Mouse (Mus musculus): ENCODE data around the gene Vezt.

Gene Vezt

DNA sequence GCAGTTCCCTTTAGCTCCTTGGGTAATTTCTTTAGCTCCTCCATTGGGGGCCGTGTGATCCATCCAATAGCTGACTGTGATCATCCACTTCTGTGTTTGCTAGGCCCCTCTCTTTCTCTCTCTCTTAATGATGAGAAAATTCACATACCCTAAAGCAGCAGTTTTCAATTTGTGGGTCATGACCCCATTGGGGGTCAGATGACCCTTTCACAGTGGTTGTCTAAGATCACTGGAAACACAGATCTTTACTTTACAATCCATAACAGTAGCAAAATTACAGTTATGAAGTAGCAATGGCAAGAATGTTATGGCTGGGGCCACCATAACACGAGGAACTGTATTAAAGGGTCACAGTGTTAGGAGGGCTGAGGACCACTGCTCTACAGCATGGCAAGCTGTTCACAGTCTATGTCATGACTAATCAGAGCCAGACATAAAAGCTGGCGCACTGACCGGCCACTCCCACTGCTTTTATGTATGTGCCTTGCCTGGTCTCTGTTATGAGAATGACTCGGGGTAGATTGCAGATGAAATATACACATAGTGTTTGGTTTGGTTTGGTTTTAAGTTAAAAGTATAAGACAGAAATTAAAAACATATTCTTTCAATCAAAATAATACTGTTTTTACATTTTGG, 125.7 kb downstream of the Vezt start:
- no peak for DNase-seq

DNA sequence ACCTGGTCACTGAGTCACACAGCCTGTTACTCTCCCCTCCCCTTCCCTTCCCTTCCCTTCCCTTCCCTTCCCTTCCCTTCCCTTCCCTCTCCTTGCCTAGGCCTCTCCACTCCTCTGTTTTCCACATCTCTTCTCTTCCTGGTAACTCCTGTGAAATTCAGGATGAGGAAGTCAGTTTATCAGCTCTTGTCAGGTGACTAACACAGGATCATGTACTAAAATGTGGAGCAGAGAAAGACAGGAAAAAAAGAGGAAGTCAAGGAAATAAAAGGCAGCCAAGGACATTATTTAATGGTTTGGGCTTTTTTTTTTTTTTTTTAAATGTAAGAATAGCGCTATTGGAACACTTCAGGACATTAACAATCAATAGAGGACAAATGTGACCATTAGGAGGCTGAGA, 126.6 kb downstream of the Vezt start:
- DNase-seq, result no peak

DNA sequence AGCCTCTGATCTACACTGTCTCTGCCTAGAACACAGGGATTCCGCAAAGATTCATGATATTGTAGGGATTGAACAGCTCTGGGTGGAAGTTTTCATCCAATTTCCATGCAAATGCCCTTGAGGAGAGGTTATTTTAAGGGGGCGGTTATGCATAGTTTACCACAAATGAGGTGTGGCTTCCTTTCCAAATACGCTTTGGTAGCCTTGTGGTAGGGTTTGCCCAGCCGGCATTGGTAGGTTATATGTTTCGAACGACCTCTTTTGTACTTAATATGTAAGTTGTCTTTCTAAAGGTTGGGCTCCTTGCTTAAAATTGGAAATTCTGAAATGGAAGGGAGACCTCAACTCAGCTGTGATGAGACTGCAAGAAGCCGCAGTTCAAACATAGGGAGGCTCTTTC, 127.1 kb downstream of the Vezt start:
- no peak for DNase-seq

DNA sequence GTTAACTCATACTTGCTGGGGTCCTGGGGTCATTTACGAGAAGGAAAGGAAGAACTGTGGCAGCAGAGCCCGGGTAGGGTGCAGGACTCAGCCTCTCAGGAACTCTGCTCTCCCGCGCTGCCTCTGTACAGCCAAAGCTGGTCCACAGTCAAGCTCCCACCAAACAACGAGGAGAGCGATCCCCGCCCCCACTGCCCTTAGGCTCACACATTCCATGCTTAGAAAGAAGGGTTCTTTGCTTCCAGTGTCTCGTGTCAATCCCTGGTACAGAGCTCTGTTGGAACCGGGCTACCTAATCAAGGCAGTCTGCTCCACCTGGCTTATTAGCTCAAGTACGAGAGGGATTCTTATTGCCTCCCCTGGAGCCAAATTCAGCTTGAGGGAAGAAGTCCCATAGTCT, 128.2 kb downstream of the Vezt start:
- peak; percentile 30 for DNase-seq

DNA sequence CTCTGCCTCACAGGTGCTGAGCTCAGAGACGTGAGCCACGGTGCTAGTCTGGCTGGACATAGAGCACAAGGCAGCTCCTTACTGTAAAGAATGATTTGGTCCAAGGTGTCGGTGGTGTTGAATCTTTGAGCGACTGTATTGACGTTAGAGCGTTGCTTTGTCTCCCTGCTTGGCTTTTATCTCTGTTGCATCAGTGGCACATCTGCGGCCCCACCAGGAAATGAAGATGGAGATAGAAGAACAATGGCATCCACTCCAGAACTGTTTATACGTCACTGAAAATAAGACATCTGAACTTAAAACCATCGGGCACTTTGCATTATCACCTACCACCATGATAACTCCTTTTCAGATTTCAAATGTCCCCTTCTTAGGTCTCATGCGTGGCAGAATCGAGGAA, 135.7 kb downstream of the Vezt start:
- no peak for DNase-seq

DNA sequence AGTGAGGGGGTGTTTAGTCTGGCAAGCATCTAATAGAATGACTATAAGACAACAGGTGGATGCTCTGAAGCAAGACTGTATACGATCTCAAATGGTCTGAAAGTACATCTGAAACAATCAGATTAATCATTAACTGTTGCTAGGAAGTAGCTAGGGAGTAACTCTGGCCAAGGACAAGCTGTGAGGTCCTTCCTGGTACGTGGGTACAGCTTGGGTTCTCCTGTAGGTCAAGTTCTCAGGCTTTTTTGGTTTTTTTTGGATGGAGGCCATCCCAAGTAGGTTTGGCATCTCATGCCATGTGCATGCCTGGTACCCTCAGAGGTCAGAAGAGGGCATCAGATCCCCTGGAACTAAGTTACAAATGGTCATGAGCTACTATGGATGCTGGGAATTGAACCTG, 136.3 kb downstream of the Vezt start:
- no peak for DNase-seq

DNA sequence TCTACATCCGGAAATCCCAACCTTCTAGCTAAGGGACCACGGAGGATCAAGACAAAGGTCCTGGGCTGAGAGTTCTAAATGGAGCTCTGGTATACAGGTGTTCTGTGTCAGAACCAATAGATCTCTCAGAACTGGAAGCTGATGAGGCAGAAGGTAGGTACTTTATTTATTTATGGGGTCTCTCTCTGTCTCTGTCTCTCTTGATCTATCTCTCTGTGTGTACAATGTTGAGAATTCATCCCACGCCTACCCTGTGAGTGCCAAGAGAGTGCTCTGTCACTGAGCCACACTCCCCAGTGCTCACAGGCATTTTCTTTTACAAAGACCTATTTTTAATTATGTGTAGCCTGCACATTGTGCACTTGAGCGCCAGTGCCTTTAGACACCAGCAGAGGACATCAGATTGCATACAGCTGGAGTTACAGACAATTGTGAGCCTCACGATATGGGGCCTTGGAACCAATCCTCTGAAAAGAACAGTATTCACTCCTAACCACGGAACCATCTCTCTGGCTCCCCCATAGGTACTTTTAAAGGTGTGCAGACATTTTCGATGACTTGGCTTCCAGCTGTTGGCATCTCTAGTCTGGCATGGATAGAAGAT, 138.5 kb downstream of the Vezt start, which contains the start of gene Metap2:
TSS of gene Metap2 (minus strand) at position 51 of the 604 bp plus-strand sequence.
- DNase-seq, result no peak

DNA sequence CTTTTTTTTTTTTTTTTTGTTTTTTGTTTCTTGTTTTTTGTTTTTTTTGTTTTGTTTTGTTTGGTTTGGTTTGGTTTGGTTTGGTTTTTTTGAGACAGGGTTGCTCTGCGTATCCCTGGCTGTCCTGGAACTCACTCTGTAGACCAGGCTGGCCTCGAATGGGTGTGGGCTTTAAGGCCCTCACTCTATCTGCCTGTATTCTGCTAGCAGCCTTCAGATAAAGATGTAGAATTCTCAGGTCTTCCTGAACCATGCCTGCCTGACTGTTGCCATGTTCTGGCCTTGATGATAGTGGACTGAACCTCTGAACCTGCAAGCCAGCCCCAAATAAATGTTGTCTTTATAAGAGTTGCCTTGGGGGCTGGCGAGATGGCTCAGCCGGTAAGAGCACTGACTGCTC, 143.1 kb downstream of the Vezt start:
- no peak for DNase-seq

DNA sequence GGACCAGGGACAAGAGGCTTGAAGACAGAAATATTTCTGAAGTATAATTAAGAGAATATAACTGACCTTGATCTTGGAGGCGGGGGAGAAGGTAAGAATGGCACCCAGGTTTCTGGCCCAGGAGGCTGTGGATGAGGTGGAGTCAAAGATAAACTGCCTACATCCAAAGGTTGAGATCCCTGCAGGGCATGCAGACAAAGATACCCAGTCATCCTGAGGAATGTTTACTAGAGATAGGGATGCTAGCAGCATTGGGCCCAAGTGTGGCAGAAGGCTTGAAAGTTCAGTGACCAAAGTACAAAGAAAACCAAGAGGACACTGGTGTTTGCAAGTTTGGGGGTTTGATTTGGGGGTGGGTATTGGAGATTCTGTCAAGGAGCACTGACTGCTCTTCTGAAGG, 144.6 kb downstream of the Vezt start:
- no peak for DNase-seq

DNA sequence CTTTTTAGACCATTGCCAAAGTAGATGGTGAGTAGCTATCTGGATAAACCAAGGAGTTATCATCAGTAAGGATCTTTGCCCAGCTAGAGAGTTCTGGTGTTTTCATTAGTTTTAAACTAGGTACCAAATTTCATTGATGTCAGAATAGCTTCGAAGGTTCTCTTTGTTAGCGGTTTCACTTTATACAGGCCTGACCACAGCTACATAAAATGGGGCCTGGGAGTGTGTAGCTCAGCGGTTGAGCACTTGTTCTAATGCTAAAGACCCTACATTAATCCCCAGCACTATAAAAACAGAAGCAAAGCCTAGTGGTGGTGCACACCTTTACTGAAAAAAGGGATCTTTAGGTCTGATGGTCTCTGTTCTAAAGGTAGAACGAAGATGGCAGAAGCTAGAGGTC, 145.1 kb downstream of the Vezt start:
- DNase-seq, result no peak

DNA sequence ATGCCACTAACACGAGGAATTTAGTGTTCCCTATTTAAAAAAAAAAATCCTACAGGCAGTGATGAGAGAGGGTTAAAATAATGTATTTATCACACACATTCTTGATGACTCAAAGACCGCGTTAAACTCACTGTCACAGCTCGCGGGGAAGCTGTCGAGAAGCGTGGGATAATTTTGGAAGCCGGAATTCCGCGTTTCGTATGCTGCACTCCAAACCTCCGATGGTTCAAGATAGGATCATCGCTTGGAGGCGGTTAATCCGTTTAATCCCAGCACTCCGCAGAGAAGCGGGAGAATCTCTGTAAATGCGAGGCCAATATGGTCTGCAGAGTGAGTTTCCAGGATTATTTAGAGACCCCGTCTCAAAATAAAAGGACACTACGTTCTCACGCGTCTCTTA, 145.6 kb downstream of the Vezt start:
- DNase-seq, result peak; percentile 31

DNA sequence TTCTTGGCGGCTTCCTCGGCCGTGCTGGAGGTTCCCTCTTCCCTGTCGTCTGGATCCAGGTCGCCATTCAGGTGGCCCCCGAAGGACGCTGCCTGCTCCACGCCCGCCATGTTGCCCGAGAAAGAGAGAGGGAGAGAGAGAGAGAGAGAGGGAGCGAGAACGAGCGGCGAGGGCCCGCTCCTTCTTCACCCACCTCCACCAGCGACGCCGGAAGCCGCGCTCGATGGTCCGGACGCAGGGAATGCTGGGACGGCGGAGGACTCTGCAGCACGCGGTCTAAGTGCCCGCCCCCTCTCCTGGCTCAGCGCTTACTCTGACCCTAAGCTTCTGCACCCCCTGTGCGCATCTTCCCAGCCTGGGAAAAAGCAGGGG, 146.1 kb downstream of the Vezt start:
- peak; percentile 95 for DNase-seq
